18 mouse cellular contexts compared by ENCODE assay signal in genomic region chr2:80178154-80178553, GRCm38 (mm10).
"Had no signal": no experiment of that assay in that cellular context is flagged by ENCODE, and none has a peak within 500 bp of the region (broad histone marks: within the 10 kb centered on the region; RNA-seq: fewer than 3 reads in every experiment).

No protein-coding gene starts in this region.

- H3K4me1 ChIP-seq: liver, embryonic 13.5 days; midbrain, embryonic 12.5 days; midbrain, embryonic 15.5 days; neural tube, embryonic 12.5 days; neural tube, embryonic 15.5 days had no signal

- H3K9ac ChIP-seq: liver, embryonic 13.5 days; midbrain, embryonic 12.5 days; midbrain, embryonic 15.5 days; neural tube, embryonic 12.5 days; neural tube, embryonic 15.5 days had no signal

- H3K36me3 ChIP-seq: liver, embryonic 13.5 days; midbrain, embryonic 12.5 days; midbrain, embryonic 15.5 days; neural tube, embryonic 12.5 days; neural tube, embryonic 15.5 days had no signal

- H3K27ac ChIP-seq: left cerebral cortex, adult 2 months; liver, embryonic 13.5 days; midbrain, embryonic 12.5 days; midbrain, embryonic 15.5 days; neural tube, embryonic 12.5 days; neural tube, embryonic 15.5 days; stomach, postnatal 0 days had no signal

- H3K9me3 ChIP-seq: liver, embryonic 13.5 days; midbrain, embryonic 12.5 days; midbrain, embryonic 15.5 days; neural tube, embryonic 12.5 days; neural tube, embryonic 15.5 days had no signal

- H3K4me3 ChIP-seq: left cerebral cortex, adult 2 months; liver, embryonic 13.5 days; midbrain, embryonic 12.5 days; midbrain, embryonic 15.5 days; neural tube, embryonic 12.5 days; neural tube, embryonic 15.5 days had no signal

- H3K4me2 ChIP-seq: liver, embryonic 13.5 days; midbrain, embryonic 12.5 days; midbrain, embryonic 15.5 days; neural tube, embryonic 12.5 days; neural tube, embryonic 15.5 days had no signal

- H3K27me3 ChIP-seq: liver, embryonic 13.5 days; midbrain, embryonic 12.5 days; midbrain, embryonic 15.5 days; neural tube, embryonic 12.5 days; neural tube, embryonic 15.5 days had no signal

- DNase-seq: kidney, adult 2 months; kidney, postnatal 36 days; layer of hippocampus, postnatal 36 days; liver, embryonic 13.5 days; lung, postnatal 14 days; lung, postnatal 4 days; right cerebral cortex, adult 18-20 months; right cerebral cortex, postnatal 14 days; right cerebral cortex, postnatal 4 days; thymus, adult 2 months; thymus, postnatal 14 days; thymus, postnatal 4 days had no signal

- ATAC-seq: midbrain, embryonic 15.5 days had no signal
